Mouse (Mus musculus) limb, embryonic 11.5 days (tissue): Measurements from ENCODE around the gene G6pc2. TPM values are rescaled to one million over a fixed set of nuclear protein-coding genes. Genes with fewer than 3 reads are reported as not detected.

Source experiments
- ATAC-seq: fragments of 200-750 bp; cut with Nextera tagmentation; 2 replicates; pipeline ENCODE4 v1.8.0; 2017; ENCODE audit warnings: low read depth; ENCODE audit not compliant: insufficient number of reproducible peaks, low FRiP score, low TSS enrichment
- DNase-seq: peaks from one replicate; pipeline ENCODE4 v3.0.0-alpha.2; 2015; ENCODE audit warnings: low spot score
- H3K27ac ChIP-seq: fragments of 300-500 bp; sonication (generic); replicated peaks from 2 replicates; pipeline ENCODE4 v1.5.1; 2014; ENCODE audit warnings: low read depth, mild to moderate bottlenecking, low read length
- H3K27me3 ChIP-seq: fragments of 300-500 bp; sonication (generic); 2 replicates; pipeline ENCODE4 v1.6.1; 2014; ENCODE audit warnings: mild to moderate bottlenecking, low read length, mixed read lengths; ENCODE audit not compliant: control insufficient read depth, insufficient read depth
- H3K36me3 ChIP-seq: fragments of 300-500 bp; sonication (generic); 2 replicates; pipeline ENCODE4 v1.6.1; 2014; ENCODE audit warnings: mild to moderate bottlenecking, low read length, moderate library complexity, mixed read lengths; ENCODE audit not compliant: control insufficient read depth, insufficient read depth
- H3K4me1 ChIP-seq: fragments of 300-500 bp; sonication (generic); 2 replicates; pipeline ENCODE4 v1.6.1; 2014; ENCODE audit warnings: low read length, mixed read lengths; ENCODE audit not compliant: control insufficient read depth, insufficient read depth
- H3K4me2 ChIP-seq: fragments of 300-500 bp; sonication (generic); 2 replicates; pipeline ENCODE4 v1.6.1; 2014; ENCODE audit warnings: low read depth, mild to moderate bottlenecking, moderate library complexity; ENCODE audit not compliant: severe bottlenecking
- H3K4me3 ChIP-seq: fragments of 300-500 bp; sonication (generic); 2 replicates; pipeline ENCODE4 v1.5.1; 2014; ENCODE audit warnings: low read depth, low read length
- H3K9ac ChIP-seq: fragments of 300-500 bp; sonication (generic); 2 replicates; pipeline ENCODE4 v1.6.1; 2014; ENCODE audit warnings: mild to moderate bottlenecking, low read length
- H3K9me3 ChIP-seq: fragments of 300-500 bp; sonication (generic); 2 replicates; pipeline ENCODE4 v1.6.1; 2016; ENCODE audit warnings: low read length; ENCODE audit not compliant: control insufficient read depth
- WGBS: fragments of 180-500 bp; shearing (Covaris S2); extraction: QIAGEN DNeasy Blood & Tissue Kit; methylation state at CpG from one replicate; pipeline ENCODE4 v1.1.7; 2014; 5-methylcytosine and 5-hydroxymethylcytosine counted together
- polyA plus RNA-seq: library from polyadenylated mRNA; unstranded; fragments of >200 nt; fragmentation: Nextera tagmentation; extraction: Ambion mirVana; gene quantifications from 2 replicates; pipeline ENCODE4 v1.2.1, GENCODE M21; 2014

Gene G6pc2
- polyA plus RNA-seq, 1 experiment from 2014 or later = 0.51 TPM

GRCm38 (mm10) chr2:69248221-69248755 is 37.4 kb downstream of the G6pc2 start:
- ATAC-seq = no peak
- DNase-seq = no peak
- H3K9me3 ChIP-seq = no peaks in the 10 kb centered on the region
- no peaks in the 10 kb centered on the region for H3K4me1 ChIP-seq
- no peak overlapping the region for H3K4me2 ChIP-seq
- no peaks in the 10 kb centered on the region for H3K27me3 ChIP-seq
- 58% methylated on average over 16 of the region's 16 CpGs for WGBS
- H3K9ac ChIP-seq = no peak overlapping the region
- no peaks in the 10 kb centered on the region for H3K36me3 ChIP-seq
- H3K27ac ChIP-seq = no peak overlapping the region
- H3K4me3 ChIP-seq = no peak overlapping the region

GRCm38 (mm10) chr2:69264069-69264618 is 53.3 kb downstream of the G6pc2 start:
- ATAC-seq = no peak
- H3K27ac ChIP-seq = no peak overlapping the region
- no peaks in the 10 kb centered on the region for H3K4me1 ChIP-seq
- no peak overlapping the region for H3K4me2 ChIP-seq
- H3K27me3 ChIP-seq = no peaks in the 10 kb centered on the region
- H3K9ac ChIP-seq = no peak overlapping the region
- DNase-seq = no peak
- no peaks in the 10 kb centered on the region for H3K36me3 ChIP-seq
- no peak overlapping the region for H3K4me3 ChIP-seq
- no peaks in the 10 kb centered on the region for H3K9me3 ChIP-seq

- no peak overlapping the region for H3K4me3 ChIP-seq
- ATAC-seq (no peak), DNase-seq (no peak)
- H3K9me3 ChIP-seq = no peaks in the 10 kb centered on the region
- no peaks in the 10 kb centered on the region for H3K4me1 ChIP-seq
- no peaks in the 10 kb centered on the region for H3K36me3 ChIP-seq
- no peaks in the 10 kb centered on the region for H3K27me3 ChIP-seq
- no peak overlapping the region for H3K27ac ChIP-seq
- no peak overlapping the region for H3K4me2 ChIP-seq
- no peak overlapping the region for H3K9ac ChIP-seq
- WGBS = 4% methylated on average over 1 of the region's 1 CpGs
Measured at GRCm38 (mm10) chr2:69275875-69276274, 65.0 kb downstream of the G6pc2 start.

Other genes with a start within 250 kb of the G6pc2 start
- 1.6 and 1.7 TPM in 2 replicates for gene Nostrin, start 75.3 kb upstream of the G6pc2 start, polyA plus RNA-seq
- gene Spc25, start 4.9 kb upstream of the G6pc2 start, polyA plus RNA-seq = 208 and 231 TPM in 2 replicates
- gene Abcb11, start 131.5 kb downstream of the G6pc2 start, polyA plus RNA-seq = not detected in 2 replicates
- not detected in 2 replicates for gene Dhrs9, start 169.4 kb downstream of the G6pc2 start, polyA plus RNA-seq